Mouse (Mus musculus) frontal cortex, adult 2 months (tissue): ENCODE results near the gene Uncx. TPM values are rescaled to one million over a fixed set of nuclear protein-coding genes. Genes with fewer than 3 reads are reported as not detected.

Experiments
- DNase-seq, 2 experiments: peaks; one replicate each; pipeline ENCODE4 v3.0.0; 2022; ENCODE audit warnings: low spot score in 1 of 2; ENCODE audit errors: extremely low spot score in 1 of 2
- polyA plus RNA-seq: library from polyadenylated mRNA; depleted of rRNA; stranded (reverse); fragments of >200 nt; gene quantifications from 2 replicates; pipeline ENCODE4 v1.2.3, GENCODE M21; 2012

The Uncx gene
- polyA plus RNA-seq, 1 experiment: 0.08 TPM

DNA sequence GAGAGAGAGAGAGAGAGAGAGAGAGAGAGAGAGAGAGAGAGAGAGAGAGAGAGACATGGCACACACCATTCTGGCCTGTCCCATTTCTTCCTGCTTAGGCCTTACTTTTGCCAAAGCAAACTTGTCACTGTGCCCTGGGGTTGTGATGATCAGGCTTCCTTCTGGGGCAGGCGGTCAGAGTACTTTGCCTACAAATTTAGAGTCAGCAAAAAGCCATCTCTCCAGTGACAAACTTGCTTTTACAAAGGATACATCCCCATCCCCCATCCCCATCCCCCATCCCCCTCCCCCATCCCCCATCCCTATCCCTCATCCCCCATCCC, 1.3 kb upstream of the Uncx start:
- DNase-seq: no peak

DNA sequence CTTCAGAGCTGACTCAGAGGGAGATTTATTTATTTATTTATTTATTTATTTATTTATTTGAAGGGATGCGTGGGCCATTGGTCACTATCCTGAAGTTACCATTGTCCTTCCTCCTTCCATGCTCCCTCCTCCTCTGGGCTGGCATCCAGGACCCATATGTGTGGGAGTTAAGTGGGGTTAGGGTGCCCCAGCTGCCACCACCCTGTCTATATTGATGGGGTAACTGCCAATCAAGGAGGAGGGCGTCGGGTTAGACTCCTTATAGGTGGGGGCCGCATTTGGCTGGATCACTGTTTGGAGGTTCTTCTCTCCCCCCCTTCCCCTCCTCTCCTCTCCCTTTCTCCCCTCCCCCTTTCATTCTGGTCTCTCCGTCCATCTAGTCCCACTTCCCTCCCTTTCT, 738 bp upstream of the Uncx start:
- no peak for DNase-seq

DNA sequence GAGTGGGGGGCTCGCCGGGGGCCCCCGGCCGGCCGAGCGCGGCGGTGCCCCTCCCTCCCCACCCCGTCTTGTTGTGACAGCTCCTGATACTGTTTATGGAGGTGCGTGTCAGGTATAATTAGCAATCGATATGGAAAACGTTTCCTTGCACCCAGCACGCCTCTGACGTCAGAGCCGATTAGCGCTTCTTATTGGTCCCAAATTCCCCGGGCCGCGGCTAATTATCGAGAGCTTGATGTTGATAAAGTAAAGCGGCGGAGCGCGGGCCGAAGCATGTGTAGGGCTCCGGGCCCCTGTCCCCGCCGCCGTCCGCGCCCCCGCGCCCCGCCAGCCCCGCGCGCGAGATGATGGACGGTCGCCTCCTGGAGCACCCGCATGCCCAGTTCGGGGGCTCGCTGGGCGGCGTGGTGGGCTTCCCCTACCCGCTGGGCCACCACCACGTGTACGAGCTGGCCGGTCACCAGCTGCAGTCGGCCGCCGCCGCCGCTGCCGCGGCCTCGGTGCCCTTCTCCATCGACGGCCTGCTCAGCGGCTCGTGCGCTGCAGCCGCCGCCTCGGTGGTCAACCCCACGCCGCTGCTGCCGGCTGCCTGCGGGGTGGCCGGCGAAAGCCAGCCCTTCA, 466 bp downstream of the Uncx start:
- DNase-seq: no peak

DNA sequence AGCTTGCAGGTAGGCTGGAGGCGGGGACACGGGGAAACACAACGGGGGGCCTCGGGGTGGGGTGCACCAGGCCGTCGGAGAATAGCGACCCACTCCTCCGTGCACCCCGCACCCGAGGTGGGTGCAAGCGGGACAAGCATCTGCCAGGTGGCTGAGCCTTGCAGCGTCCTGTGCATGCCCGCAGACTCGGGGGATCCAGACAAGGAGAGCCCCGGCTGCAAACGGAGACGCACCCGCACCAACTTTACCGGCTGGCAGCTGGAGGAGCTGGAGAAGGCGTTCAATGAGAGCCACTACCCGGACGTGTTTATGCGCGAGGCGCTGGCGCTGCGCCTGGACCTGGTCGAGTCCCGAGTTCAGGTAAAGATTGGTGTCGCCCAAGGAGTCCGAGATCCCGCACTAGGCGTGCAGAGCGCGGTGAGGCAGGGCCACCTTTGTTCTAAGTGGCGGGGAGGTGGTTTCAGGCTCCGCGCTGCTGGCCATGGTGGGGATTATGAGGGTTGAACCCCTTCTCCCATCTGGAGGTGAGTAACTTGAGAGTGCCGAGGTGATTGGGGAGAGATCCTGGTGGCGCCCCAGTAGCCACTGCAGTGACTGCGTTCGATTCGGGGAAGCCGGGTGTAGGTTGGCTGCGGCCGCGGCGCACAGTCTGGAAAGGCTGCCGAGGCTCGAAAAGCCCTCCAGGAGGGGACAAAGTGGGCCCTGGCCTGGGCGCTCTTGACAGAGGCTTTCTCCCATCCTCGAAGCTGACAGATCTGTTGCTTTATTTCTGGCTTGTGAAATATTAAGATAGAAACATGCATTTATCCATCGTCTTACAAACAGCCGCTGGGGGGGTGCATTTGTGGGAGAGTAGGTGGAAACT, 1.2 kb downstream of the Uncx start:
- no peak for DNase-seq

DNA sequence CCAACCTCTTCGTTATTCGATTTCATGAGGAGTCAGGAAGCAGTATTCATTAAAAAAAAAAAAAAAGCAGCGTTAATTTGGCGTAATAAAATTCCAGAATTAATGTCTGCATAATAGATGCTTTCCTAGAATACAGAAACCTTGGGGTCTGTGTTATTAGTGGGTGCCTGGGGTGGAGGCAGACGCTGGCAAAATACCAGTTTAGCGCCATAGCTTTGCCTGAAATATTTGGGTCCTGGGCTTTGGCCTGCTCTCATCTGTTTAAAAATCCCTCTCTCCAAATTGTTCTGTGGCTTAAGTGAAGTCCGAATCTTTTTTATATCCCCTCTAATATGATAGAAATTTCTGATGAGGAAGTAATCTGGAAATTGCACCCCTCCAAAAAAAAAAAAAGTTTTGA, 1.9 kb downstream of the Uncx start:
- DNase-seq: no peak

DNA sequence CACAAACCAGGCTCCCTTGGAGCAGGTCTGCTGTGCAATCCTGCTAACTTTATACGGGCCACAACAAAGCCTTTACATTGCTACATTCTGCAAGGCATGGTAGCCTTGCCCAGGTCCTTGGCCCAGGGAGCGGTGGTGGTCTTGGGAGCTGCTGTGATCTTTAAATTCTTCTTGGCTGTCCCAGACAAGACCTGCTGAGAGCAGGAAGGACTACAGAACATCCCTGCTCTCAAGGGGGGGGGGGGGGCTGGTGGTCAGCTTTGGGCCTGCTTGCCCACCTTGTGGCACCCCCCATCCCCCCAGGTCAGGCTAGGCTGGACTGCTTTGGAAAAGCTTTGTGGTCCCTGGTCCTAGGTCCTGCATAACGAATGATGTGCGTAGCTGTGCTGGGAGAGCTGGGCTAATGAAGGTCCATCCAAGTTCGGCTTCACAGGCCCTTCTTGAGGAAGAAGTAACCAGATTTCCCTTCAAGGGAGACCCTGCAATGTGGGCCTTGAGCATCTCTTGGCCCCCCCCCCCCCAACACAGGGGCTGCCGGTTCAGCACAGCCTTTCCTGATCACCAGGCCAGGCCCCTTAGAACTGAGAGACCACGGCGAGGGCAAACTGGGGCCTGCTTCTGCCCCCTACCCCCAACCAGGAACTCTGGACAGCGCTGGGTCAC, 2.5 kb downstream of the Uncx start:
- no peak for DNase-seq

DNA sequence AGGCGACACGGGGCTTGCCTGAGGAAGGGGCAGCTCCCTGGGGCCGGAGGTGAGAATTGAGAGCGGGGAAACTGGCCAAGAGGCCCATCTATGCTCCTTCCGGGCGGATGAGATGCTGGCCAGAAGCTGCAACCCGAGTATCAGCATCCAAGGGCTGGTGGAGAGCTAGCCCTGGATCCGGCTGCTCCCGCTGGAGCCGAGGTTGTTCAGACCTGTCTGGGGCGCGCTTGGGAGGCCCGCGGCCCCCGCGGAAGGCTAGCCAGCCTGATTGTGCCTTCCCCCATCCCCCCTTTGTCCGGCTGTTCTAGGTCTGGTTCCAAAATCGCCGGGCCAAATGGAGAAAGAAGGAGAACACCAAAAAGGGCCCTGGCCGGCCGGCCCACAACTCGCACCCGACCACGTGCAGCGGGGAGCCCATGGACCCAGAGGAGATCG, 3.1 kb downstream of the Uncx start:
- DNase-seq: no peak

DNA sequence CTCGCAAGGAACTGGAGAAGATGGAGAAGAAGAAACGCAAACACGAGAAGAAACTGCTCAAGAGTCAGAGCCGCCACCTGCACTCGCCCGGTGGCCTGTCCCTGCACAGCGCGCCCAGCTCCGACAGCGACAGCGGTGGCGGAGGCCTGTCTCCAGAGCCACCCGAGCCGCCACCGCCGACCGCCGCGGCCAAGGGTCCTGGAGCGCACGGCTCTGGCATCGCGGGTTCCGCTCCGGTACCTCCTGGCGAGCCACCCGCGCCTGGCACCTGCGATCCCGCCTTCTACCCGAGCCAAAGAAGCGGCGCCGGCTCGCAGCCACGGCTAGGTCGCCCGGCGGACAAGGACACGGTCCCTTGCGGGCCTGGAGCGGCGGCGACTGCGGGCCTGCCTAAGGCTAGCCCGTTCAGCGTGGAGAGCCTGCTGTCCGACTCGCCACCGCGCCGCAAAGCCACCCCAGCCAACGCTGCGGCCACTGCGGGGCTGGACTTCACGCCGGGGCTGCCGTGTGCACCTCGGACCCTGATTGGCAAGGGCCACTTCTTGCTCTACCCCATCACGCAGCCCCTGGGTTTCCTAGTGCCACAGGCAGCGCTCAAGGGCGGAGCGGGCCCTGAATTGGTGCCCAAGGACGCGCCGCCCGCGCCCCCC, 3.6 kb downstream of the Uncx start:
- DNase-seq: no peak

DNA sequence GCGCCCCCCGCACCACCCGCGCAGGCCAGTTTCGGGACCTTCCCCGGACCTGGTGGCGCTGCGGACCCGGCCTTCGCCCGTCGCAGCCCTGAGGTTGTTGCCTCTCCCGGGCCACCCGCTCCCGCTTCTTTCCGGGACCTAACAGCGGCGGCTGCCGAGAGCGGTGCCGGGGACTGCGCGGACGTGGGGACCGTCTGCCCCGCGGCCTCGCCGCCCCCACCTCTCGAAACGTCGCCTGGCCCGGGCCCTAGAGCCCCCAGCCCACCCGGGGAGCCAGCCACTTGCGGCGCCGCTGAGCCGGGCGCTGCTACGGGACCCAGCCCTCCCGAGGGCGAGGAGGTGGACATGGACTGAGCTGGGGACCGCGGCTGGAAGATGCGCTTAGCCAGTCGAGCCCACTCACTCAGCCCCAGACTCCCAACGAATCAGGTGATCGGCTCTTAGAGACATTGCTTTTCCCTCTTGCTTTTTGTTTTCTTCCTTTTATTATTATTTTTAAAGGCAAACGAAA, 4.2 kb downstream of the Uncx start:
- no peak for DNase-seq

DNA sequence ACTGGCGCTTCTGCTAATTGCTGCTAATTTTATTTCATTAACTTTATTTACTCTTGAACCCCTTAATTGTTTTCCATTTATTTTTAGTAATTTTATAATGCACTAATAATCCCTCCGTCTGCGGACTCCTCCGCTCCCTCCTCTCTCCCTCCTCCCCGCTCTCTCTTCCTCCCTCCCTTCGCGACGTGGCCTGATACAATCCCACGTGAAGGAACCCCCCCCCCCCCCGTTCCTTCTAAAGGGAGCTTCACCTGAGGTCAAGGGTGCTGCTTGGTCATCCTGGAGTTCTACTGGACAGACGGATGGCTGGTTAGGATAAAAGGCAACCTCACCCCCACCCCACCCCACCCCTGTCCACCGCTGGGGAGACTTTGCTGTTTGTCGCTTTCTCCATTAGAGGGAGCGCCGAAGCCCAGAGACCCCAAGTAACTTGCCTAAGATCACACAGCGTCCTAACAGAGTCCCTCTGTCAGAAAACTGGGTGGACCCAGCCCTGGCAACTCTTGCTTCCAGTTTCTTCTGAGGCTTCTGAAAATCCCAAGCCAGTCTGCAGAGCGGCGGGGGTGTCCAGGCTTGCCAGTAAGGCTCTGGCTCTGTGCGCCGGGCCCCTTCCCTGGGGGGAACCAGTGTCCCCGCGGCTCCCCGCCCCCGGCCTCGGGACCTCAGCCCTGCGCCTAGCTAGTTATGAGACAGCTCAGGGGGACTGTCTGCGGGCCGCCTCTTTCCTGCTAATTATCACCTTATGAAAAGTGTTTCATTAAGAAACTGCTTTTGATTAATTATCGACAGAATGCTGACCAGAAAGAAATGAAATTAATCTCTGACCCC, 10.4 kb downstream of the Uncx start:
- DNase-seq: no peak

DNA sequence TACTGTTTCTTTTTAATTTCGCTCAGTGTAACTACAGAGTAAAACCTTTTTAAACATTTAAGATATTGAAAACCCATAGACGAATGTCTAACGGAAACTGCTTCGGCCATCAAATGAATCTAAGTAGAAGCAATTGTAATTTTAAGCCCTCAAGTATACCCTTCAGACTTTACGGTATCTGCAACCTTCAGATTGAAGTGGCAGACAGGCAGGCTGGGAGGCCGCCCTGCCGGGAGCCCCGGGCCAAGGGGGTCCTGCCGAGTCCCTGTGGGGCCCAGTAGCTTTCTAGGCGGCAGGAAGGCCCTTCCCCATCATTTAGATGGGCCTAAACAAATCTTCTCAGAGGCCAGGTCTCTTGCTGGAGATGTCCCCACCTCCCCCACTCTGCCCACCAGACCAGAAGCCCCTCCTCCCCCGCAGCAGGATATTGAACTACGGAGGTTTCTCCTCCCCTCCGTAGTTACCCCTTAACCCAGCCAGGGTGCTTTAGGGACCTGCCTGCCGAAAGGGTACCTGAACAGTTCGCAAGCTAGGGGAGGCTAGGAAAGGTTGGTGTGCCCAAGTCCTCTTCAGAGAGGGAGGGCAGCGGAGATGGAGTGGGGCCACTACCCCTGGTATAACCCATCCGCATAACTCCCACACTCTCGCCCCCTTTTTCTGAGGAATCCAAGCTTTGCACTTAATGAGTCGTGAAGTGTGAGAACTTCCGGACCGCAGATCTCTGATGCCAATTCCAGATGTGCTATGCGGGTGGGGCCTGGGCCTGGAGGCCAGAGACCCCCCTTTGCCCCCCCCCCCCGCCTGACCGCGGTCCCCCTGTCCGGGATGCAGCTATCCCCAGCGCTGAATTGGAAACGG, 11.4 kb downstream of the Uncx start:
- DNase-seq: no peak

DNA sequence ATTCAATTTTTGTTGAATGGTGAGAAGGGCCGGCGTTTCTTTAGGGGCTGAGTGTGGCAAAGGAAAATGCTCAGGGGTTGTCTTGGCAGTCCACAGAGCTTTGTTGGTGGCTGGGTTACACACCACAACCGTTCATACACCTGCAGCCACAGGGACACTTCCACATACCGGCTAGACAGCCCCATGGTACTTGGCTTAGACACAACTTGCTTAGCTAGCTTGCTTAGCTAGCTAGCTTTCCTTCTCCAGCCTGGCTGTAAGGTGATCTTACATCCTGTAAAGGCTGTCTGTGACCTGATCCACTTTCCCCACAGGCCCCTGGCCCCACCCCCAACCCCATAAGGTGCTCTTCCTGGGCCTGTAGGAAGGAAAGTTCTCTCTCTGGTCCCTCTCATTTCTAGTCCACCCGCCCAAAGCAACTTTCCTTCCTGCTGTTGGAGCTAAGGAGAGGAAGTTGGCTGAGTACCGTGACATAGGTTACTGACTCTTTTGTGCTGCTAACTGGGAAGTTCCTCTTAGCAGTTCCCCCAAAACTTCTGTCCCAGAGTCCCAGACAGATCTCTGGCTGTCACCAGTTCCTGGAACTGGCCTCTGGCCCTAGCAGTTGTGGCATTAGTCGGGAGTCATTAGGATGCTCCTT, 12.3 kb downstream of the Uncx start:
- no peak for DNase-seq

DNA sequence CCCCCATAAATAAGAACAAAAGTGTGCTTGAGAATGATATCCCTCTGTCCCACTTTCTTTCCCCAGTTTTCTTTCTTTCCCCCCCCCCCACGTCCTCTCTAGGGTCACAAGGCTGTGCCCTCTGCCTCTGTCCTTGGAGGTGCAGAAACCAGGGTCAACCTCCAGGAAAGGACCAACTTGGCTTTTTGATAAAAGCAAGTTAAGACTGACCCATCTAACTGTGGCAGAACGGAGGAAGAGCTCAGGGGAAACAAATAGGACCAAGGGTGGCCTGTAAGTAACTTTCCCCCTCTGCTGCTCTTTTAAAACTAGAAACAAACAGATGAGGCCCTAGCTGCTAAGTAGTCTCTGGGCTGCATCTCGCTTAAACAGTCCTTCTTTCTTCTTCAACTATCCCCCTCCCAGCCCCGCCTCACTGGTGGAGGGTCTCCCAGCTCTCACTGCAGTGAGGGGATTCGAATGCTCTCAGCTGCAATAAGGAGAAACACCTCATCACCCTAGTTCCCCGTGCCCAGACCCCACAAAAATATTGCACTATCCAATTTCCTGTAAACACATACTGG, 12.9 kb downstream of the Uncx start:
- DNase-seq: no peak

DNA sequence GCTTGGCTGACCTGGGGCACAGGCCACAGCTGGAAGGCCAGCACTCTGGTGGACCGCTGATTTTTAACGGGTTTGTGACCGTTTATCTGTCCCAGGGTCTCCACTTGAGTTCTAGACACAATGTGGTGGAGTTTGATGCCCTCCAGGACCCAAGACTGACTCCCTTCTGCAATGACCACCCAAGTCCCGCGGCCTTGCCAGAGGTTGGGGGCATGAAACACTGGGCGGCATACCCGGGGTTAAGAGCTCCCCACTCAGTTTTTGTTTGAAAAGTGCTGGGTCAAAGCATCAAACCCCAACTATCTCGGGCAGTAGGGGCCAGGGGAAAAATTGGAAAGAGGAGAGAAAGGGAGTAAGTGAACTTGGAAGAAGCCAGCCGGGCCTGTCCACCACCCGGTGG, 13.8 kb downstream of the Uncx start:
- no peak for DNase-seq

DNA sequence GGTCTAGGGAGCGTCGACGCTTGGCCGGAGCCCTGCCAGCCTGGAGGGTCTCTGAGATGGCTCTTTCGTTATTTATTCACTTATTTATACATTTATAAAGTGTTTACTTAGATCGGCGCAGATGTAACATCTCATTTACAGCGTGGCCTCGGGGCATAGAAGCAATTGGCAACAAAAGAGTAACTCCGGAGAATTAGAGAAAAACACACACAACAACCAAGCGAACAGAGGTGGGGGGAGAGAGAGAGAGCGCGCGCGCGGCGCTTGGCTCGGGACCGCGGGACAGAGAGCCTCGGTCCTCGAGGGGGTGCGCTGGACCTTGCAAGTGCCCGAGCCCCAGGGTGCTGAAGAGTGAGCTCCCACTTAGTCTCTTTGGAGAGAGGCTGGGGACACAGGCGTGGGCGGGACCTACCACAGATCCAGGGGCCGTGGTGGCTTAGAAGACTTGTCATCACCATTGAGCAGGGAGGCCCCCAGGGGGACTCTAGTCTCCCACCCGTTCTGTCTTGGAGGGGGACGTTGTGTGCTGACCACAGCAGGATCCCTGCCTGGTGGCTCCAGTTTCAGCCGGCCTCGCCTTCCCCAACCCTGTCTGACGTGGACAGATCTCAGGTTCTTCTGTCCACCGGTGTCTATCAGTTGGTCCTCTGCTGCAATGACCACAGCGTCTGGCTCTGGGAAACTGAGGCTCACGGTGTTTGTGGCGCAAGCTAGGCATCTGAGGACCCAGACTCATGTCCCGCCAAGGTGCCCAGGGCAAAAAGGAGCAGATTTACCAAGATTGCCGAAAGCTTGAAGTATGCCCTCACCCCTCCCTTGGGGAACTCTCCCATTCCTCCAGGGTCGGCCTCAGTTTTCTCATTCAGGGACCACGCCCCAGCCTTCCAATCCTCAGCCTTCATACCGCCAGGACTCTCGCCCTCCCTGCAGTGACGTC, 14.5 kb downstream of the Uncx start:
- no peak for DNase-seq

DNA sequence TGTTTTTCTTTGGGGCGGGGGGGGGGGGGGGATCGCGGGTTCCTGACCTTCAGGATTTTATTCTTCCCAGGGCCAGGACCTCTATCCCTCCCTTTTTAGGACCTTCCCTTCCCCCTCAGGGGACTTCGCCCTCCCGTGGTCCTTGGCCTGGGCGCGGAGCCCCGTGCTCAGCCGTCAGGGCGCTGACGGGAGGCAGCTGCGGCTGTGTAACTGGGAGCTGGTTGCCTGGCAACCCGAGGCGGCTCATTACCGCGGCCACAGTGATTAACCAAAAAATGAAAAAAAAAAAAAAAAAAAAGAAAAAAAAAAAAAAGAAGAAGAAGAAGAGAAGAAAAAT, 15.1 kb downstream of the Uncx start:
- DNase-seq: no peak

DNA sequence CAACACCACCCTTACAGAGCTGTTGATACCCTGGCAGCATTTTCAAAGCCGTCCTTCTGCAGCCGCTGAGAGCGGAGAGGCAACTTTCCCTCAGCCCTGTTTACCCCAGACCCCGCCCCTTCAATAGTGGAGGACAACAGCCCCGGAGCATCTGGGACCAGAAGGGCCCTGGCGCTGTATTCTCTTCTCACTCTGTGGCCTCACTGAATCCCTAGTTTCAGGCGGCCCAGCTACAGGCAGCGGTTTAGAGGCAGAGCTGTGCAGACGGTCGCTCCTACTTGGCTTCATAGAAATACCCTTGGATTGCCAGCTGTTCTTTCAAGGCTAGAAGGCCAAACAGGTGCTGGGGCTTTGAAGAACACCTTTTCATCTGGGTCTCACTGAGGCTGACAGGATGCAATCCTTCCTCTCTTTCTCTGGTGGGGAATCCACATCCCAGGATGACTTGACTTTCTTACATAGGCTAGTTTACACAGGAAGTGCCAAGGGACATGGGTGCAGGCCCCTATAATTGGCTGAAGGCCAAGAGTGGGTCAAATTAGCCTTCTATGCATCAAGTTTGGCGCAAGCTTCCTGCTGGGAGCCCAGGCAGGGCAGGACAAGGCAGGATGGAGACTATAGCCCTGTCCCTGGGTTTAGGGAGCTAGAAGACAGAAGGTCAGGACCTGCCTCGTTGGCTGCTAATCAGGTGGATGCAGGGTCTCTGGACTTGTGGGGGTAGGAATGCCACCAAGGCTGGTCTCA, 15.8 kb downstream of the Uncx start:
- no peak for DNase-seq
